Mouse (Mus musculus) stomach, adult 2 months (tissue): ENCODE measurements around the gene Esr1. TPM values are rescaled to one million over a fixed set of nuclear protein-coding genes. Genes with fewer than 3 reads are reported as not detected.

Source experiments
- polyA plus RNA-seq: library from polyadenylated mRNA; depleted of rRNA; stranded (reverse); fragments of >200 nt; gene quantifications from 2 replicates; pipeline ENCODE4 v1.2.3, GENCODE M21; 2012; rRNA removed

Esr1 gene
- polyA plus RNA-seq: 0.40 and 0.49 TPM in 2 replicates

DNA sequence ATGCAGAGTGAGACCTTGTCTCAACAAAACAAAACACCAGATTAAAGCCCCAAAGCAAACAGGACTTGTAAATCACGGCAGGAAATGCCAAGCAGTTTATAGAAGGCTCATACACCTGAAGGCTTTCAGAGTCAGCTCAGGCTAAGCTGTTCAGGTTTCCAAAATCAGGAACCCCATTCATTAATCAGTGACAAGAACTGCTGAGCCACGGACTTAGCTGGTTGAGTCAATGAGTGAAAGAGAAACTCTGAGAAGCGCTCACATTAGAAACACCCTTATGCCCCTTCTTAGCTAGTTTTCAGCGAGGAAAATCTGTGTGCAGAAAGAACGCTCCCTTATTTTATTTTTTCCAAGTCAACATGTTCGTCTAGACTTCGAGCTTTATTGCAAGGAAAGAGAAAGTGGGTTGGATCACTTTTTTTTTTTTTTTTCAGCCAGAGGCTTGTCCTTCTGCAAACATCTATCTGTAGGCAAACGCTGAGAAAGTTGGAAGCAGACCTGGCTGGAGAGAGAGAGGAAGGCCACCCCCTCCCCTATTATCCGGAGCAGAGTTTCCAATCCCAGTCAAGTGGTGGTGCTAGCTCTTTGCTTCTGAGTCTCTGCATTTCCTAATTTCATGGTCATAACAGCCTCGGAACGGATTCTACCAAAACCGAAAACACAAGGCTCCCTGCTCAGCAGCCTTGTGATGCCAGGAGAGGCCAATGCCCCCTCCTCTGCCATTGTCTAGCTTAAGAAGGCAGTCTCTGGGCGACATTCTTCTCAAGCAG is at the start of gene Esr1:
TSS of gene Esr1 (plus strand) at position 208 of the 770 bp plus-strand sequence.

Other genes starting within 250 kb of the Esr1 start
- 2.1 and 2.3 TPM in 2 replicates for gene Zbtb2, start 223.5 kb upstream of the Esr1 start, polyA plus RNA-seq
- gene Rmnd1, start 179.2 kb upstream of the Esr1 start, polyA plus RNA-seq: 8.1 and 11.1 TPM in 2 replicates
- gene Armt1, start 179.1 kb upstream of the Esr1 start, polyA plus RNA-seq: 1.7 and 1.9 TPM in 2 replicates
- gene Ccdc170, start 129.1 kb upstream of the Esr1 start, polyA plus RNA-seq: not detected in 2 replicates